Mouse (Mus musculus): ENCODE measurements around the gene Inpp5e. TPM values are rescaled to one million over a fixed set of nuclear protein-coding genes. Genes with fewer than 3 reads are reported as not detected.

Gene Inpp5e
- total RNA-seq (2021), result 10 to 100 TPM; 15.2 to 16.9 TPM

DNA sequence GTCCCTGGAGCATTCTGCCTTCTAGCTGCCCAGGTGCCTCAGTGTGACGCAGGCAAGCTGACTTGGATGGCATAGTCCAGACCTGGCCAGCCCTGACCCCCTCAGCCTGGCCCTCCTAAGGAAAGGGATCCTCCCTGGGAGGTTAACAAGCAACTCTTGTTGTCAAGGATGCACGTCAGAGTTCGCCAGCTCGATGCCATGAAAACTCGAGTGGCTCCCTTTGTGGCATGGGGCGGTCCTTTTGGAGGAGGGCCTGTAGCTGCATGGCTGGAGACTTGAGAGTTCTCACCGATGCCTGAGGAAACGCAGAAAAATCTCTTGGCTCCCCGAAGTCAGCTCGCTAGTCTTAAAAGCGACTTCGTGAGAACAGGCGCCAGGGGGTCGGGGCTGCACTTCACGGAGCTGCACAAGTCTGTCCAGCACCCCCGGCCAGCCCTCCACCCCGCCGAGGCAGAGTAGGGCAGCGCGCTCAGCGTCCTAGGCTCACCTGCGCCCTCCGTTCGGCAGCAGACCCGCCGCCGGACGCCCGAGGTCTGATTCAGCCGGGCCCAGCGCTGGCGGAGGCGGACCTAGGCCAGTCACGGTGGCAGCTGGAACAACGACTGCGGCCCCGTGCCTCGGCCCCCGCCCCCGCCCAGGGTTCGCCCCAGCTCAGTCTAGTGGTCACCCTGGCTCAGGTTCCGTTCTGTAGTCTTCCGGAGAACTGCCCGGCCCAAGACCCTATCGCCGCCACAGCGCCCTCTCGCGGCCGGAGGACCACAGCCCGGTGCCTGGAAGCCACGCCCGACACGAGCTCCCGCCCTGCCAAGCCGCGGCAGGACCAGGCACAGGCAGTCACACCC lies at the start of gene Inpp5e:
Inpp5e (minus strand) TSS at position 689 of the 842 bp plus-strand sequence.
- DNase-seq (ENCODE audit: low spot score), result peak; percentile 90
- intact Hi-C loops (cut with DNase I), result loop anchor here (5.0 kb wide), 1 partner anchor 81 kb away; no protein-coding TSS in a partner anchor

GRCm38 (mm10) chr2:26458402-26459124 lies 49.6 kb upstream of the Inpp5e start:
- intact Hi-C loops (cut with DNase I), result no loop called here
- DNase-seq (ENCODE audit: low spot score), result no peak

DNA sequence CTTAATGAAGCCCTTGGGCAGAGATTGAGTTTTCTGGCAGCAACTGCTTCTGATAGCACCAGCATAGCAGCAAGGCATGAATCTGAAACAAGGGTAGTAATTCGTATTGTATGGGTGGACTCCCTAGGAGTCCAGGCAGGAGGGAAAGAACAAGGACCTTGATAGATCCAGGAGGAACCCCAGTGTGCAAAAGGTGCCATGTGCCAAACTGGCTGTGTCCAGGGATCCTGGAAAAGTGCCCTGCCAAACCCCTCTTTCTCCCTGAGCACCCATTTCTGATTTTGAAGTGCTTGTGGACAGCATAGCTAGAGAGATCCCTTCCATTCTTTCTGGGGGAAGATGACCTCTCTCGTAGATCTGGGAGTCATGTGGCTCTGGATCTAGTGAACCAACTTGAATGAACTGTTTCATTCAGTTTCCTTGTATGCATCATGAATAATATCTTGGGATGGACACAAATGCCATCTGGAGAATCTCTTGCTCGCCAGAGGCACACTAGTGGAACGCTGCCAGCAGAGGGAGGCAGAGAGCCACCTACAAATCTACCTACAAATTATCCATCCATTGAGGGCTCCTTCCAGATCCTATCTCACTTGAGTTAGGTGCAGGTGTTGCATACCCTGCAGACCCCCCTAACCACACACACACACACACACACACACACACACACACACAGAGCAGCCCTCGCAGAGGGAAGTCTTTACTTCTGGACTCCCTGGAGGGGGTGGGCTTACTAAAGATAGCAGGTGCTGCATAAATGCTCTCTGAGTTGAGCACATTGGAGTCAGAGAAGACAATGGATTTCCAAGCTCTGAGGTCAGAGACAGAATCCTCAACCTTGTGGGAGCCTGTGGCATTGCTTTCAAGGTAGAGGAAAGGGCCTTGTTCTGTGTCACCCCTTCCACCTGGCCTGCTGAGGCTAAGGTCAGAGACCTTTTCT lies 40.4 kb upstream of the Inpp5e start:
- DNase-seq (ENCODE audit: low spot score), result no peak
- intact Hi-C loops (cut with DNase I), result loop anchor here (1.0 to 10.0 kb wide), 2 partner anchors 112 to 455 kb away; partner anchors contain the start of gene Surf6

- DNase-seq (ENCODE audit: low spot score), result no peak
- intact Hi-C loops (cut with DNase I), result loop anchor here (10.0 kb wide), 1 partner anchor 457 kb away; the partner anchor contains the start of gene Surf6
Measured at GRCm38 (mm10) chr2:26447451-26447850, 38.4 kb upstream of the Inpp5e start.

DNA sequence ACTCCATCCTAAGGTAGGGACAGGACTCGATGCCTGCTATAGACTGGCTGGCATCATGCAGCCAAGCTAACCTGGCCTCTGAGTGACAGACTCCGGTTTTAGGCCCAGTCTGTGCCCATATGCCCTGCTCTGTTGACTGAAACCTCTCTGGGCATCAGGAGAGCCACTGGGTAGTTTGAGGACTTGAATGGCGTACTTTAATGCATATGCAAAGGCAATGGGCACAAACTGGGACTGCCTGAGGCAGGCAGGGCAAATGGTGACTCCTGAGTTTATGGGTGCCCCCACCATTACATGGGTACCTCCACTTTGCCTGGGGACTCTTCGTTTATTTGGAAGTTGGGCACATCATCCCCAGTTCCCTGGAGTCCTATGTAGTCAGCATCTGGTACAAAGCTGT lies 37.7 kb upstream of the Inpp5e start:
- intact Hi-C loops (cut with DNase I), result loop anchor here (10.0 kb wide), 1 partner anchor 458 kb away; the partner anchor contains the start of gene Surf6
- DNase-seq (ENCODE audit: low spot score), result no peak

DNA sequence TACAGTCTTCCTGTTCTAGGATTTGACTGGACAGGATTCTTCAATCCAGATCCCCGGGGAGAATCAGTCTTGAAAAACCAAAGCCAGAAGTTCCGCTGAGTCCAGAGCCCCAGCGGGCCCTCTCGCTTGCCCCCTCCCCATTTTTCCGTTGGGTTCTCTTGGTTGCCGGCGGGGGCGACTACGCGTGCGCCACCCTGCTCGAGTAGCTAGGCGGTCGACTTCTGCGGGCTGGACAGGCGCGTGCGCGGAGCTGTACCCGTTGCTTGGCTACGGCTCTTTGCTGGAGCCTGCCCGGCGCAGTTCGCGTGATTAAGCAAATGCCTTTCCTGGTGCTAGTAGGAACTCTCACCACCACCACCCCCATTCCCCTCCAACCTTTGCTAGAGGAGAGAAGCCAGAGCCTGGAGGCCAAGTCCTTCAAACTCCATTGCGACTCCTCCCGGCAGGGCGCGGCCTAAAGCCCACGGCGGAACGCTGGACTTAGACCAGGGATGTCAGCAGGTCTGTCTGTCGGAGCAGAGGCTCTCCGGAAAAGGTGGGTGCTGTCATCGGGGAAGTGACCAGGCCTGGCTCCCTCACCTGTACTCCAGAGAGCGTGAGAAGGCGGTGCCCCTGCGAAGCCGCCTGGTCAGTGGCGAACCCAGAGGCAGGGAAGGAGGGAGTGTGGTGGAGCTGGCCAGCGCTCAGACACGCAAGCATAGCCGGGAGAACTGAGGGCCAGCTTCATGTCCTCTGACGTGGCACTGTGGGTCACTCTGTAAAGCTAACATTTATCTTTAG lies 36.9 kb upstream of the Inpp5e start:
- intact Hi-C loops (cut with DNase I), result loop anchor here (10.0 kb wide), 1 partner anchor 459 kb away; the partner anchor contains the start of gene Surf6
- DNase-seq (ENCODE audit: low spot score), result peak; percentile 92

GRCm38 (mm10) chr2:26444946-26445665 lies 36.1 kb upstream of the Inpp5e start, which contains the start of gene Sec16a:
Gene Sec16a (minus strand): TSS chr2:26445216.
- intact Hi-C loops (cut with DNase I), result loop anchor here (10.0 kb wide), 1 partner anchor 460 kb away; the partner anchor contains the start of gene Surf6
- DNase-seq (ENCODE audit: low spot score), result peak; percentile 98

DNA sequence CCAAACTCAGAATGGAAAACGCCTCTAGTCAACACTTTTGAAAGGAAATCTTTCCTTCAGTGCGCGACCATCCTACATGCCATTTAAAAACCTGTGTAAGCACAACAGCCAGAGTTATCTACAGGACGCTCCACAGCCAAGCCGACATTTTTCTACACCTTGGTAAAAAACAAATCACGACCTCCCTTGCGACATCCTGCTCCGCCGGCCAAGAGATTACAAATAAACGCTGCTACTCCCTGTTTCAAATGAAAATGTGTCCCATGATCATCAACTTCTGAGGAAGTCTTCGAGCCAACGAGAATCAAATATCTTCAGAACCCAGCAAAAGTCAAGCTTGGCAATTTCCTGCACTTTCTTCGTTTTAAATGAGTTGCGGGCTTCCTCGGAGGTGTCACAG lies 35.4 kb upstream of the Inpp5e start:
- DNase-seq (ENCODE audit: low spot score), result no peak
- intact Hi-C loops (cut with DNase I), result loop anchor here (10.0 kb wide), 1 partner anchor 460 kb away; the partner anchor contains the start of gene Surf6

GRCm38 (mm10) chr2:26443876-26444275 lies 34.9 kb upstream of the Inpp5e start:
- intact Hi-C loops (cut with DNase I), result loop anchor here (10.0 kb wide), 1 partner anchor 461 kb away; the partner anchor contains the start of gene Surf6
- no peak for DNase-seq (ENCODE audit: low spot score)

DNA sequence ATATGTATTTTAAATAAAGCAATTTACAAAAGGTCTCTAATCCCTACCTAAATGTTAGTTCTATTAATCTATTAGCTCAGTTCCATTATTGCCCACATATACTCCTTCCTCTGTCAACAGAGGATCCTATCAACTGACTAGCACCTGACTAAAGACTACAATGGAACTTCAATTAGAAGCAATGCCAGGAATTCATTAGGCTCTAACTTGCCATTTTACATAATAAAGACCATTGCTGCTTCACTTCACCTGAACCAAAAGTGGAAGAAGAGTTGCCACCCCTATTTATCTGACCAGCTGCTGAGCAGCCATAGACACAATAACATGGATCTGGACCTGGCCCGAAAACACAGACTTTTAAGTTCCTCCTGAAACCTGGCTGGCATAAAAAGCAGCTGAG lies 33.8 kb upstream of the Inpp5e start:
- DNase-seq (ENCODE audit: low spot score), result no peak
- intact Hi-C loops (cut with DNase I), result loop anchor here (10.0 kb wide), 1 partner anchor 462 kb away; the partner anchor contains the start of gene Surf6

- DNase-seq (ENCODE audit: low spot score), result no peak
- intact Hi-C loops (cut with DNase I), result loop anchor here (10.0 kb wide), 1 partner anchor 463 kb away; the partner anchor contains the start of gene Surf6
Measured at GRCm38 (mm10) chr2:26441688-26442087, 32.7 kb upstream of the Inpp5e start.

DNA sequence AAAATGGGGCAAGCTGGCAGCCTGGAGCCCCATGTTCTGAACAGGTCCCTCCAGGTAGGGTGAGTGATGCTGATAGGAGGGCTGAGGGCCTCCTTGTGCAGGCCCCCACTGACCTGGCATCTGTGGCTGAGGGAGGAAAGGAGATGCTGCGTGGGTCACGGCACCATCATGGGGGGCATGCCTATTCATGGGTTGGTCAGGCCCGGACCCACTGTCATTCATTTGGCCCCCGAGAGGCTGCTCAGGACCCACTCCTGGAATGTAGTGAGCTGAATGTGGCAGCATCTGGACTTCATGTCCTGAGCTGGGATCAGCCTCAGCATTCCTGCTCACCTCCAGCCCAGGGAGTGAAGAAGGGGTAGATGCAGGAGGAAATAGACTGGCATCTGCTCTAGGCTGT lies 32.3 kb upstream of the Inpp5e start:
- no peak for DNase-seq (ENCODE audit: low spot score)
- intact Hi-C loops (cut with DNase I), result loop anchor here (10.0 kb wide), 1 partner anchor 464 kb away; the partner anchor contains the start of gene Surf6

DNA sequence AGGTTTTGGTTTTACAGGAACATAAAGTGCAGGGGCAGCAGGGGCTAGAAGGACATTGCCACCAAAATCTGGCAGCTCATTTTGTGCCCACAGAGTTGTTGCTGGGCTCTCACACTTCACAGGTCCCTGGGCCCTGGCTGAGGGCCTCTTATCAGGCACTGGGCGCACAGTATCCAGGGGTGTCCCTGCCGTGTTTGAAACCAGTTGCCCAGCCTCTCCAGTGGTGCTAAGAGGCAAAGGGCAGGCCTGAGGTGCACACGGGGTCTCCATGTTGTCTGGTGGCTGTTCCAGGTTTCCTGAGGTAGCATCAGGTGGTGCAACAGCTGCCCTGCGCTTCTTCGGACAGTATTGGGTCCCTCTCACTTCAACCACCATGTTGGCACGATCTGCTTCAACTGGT lies 30.7 kb upstream of the Inpp5e start:
- intact Hi-C loops (cut with DNase I), result loop anchor here (10.0 kb wide), 1 partner anchor 465 kb away; the partner anchor contains the start of gene Surf6
- no peak for DNase-seq (ENCODE audit: low spot score)

GRCm38 (mm10) chr2:26438373-26438772 lies 29.4 kb upstream of the Inpp5e start:
- no peak for DNase-seq (ENCODE audit: low spot score)
- intact Hi-C loops (cut with DNase I), result no loop called here

DNA sequence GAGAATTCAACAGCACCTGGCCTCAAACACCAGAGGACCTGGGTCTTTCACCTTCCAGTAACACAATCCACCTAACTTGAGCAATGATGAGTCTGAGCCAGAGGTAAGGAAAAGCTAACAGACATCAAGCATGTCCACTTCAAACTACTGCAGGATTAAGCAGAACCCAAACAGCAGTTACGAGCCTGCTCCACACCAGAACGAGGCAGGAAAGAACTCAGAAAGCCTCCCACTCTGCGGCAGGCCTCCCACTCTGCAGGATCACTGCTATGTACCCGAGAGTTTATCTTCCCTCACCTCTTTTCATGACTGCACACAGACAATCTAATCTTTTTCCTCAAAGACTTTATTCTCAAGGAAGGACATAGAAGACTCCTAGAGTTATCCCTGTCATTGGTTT lies 28.2 kb upstream of the Inpp5e start:
- intact Hi-C loops (cut with DNase I), result no loop called here
- no peak for DNase-seq (ENCODE audit: low spot score)

DNA sequence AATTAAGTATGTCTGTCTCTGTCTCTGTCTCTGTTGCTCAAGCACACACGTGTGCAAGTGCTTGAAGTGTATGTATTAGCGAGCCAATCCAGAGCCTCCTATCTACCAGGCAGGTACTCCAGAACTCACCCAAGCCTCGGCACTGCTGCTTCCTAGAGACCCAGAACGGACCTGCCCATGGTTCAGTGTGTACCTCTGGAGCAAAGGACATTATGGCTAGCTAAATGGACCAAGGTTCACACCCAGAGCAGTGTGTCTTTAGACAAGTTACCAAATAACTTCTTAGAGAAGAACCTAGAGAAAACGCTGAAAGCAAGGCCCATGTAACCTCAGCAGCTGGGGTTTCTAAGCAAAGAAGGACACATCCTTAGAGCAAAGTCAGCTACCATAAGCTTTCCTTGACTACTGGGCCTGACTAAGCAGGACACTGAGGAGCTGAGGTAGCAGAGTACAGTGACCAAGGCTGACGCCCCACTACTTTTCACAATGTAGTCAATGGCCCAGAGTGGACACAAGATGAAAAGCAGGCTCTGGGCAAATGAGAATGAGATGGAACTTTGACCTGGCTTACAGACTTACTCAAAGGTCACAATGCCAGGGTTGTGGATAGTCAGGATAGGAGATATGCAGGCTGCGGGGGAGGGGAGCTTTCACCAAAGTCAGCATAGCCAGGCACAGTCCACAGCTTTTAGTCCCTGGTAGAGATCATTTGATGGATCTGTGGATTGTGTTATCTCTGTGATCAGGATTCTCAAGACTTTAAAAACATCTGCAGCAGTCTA lies 26.0 kb upstream of the Inpp5e start:
- intact Hi-C loops (cut with DNase I), result no loop called here
- DNase-seq (ENCODE audit: low spot score), result no peak

DNA sequence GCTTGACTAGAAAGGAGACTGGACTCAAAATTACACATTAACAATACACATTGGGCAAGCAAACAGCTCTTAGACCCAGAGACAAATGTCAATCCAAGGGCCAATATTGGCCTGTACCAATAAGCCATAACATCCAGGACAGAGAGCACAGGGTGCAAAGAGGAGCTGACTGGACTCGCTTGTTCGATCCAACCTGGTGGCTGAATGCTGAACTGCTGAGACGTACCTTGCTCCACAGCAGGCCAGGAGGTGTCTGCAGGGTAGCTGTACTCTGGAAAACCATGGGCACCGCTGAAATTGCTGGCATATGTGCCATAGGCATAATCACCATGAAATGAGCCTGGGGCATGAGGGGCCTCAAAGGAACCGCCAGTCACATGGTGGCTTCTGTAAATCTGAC lies 20.8 kb upstream of the Inpp5e start:
- no peak for DNase-seq (ENCODE audit: low spot score)
- intact Hi-C loops (cut with DNase I), result no loop called here
